Mouse (Mus musculus) liver, embryonic 14.5 days (tissue): ENCODE results near the gene Irx6. TPM values are rescaled to one million over a fixed set of nuclear protein-coding genes. Genes with fewer than 3 reads are reported as not detected.

Source experiments
- ATAC-seq: fragments of 200-750 bp; cut with Nextera tagmentation; 2 replicates; pipeline ENCODE4 v1.8.0; 2017; ENCODE audit warnings: moderate number of reproducible peaks, mild to moderate bottlenecking, moderate library complexity; ENCODE audit not compliant: insufficient read depth
- DNase-seq, 3 experiments: peaks; one replicate each; pipeline ENCODE4 v3.0.0-alpha.2; 2012 to 2013; ENCODE audit warnings: low read depth in 3 of 3, low spot score in 3 of 3
- H3K27ac ChIP-seq: fragments of 300-500 bp; sonication (generic); 2 replicates; pipeline ENCODE4 v1.5.1; 2014; ENCODE audit warnings: moderate library complexity, mild to moderate bottlenecking, control low read depth, inconsistent platforms
- H3K27me3 ChIP-seq: fragments of 300-500 bp; sonication (generic); 2 replicates; pipeline ENCODE4 v1.6.1; 2014; ENCODE audit warnings: mild to moderate bottlenecking, low read length, moderate library complexity; ENCODE audit not compliant: control insufficient read depth, insufficient read depth
- H3K36me3 ChIP-seq: fragments of 300-500 bp; sonication (generic); replicated peaks from 2 replicates; pipeline ENCODE4 v1.6.1; 2014; ENCODE audit warnings: low read depth; ENCODE audit not compliant: control insufficient read depth, insufficient read depth
- H3K4me1 ChIP-seq, 2 experiments: fragments of 200-500 bp in 1 of 2; fragments of 300-500 bp in 1 of 2; sonication (generic) in 1 of 2; replicated peaks; 2 replicates each; pipeline ENCODE4 v1.6.1; 2012 to 2014; ENCODE audit warnings: antibody characterized with exemption in 1 of 2, inconsistent platforms in 1 of 2, low read length in 1 of 2; ENCODE audit not compliant: control insufficient read depth in 2 of 2, insufficient read depth in 2 of 2
- H3K4me2 ChIP-seq: fragments of 300-500 bp; sonication (generic); 2 replicates; pipeline ENCODE4 v1.6.1; 2014; ENCODE audit warnings: low read depth, mild to moderate bottlenecking, control low read depth, moderate library complexity
- H3K4me3 ChIP-seq, 2 experiments: fragments of 200-500 bp in 1 of 2; fragments of 300-500 bp in 1 of 2; sonication (generic) in 1 of 2; 2 replicates each; pipeline ENCODE4 v1.5.1; 2012 to 2014; ENCODE audit warnings: low read depth in 2 of 2, low read length in 2 of 2, mild to moderate bottlenecking in 2 of 2, control low read depth in 1 of 2, inconsistent platforms in 1 of 2, moderate library complexity in 1 of 2; ENCODE audit not compliant: insufficient read depth in 1 of 2
- H3K9ac ChIP-seq: fragments of 300-500 bp; sonication (generic); replicated peaks from 2 replicates; pipeline ENCODE4 v1.6.1; 2014; ENCODE audit warnings: mild to moderate bottlenecking, control low read depth, moderate library complexity
- H3K9me3 ChIP-seq: fragments of 300-500 bp; sonication (generic); 2 replicates; pipeline ENCODE4 v1.6.1; 2016; ENCODE audit warnings: low read length, mixed read lengths; ENCODE audit not compliant: control insufficient read depth
- CTCF ChIP-seq: IDR thresholded peaks from 2 replicates; pipeline ENCODE4 v1.5.1; 2016; ENCODE audit warnings: antibody characterized with exemption, low read depth, control low read depth
- EP300 ChIP-seq: IDR thresholded peaks from 2 replicates; pipeline ENCODE4 v1.6.1; 2016; ENCODE audit warnings: antibody characterized with exemption, low read depth
- WGBS: fragments of 180-500 bp; shearing (Covaris S2); extraction: QIAGEN DNeasy Blood & Tissue Kit; methylation state at CpG from one replicate; pipeline ENCODE4 v1.1.7; 2014; ENCODE audit not compliant: insufficient replicate concordance; 5-methylcytosine and 5-hydroxymethylcytosine counted together
- polyA plus RNA-seq, 2 experiments: library from polyadenylated mRNA; depleted of rRNA in 1 of 2; stranded (reverse) in 1 of 2; unstranded in 1 of 2; fragments of >200 nt; fragmentation: Nextera tagmentation in 1 of 2; extraction: Ambion mirVana in 1 of 2; gene quantifications; 2 replicates each; pipeline versions ENCODE4 v1.2.1 to v1.2.3; 2012 to 2014

The Irx6 gene
- polyA plus RNA-seq, 2 experiments = 0.02 TPM; not detected in 1

DNA sequence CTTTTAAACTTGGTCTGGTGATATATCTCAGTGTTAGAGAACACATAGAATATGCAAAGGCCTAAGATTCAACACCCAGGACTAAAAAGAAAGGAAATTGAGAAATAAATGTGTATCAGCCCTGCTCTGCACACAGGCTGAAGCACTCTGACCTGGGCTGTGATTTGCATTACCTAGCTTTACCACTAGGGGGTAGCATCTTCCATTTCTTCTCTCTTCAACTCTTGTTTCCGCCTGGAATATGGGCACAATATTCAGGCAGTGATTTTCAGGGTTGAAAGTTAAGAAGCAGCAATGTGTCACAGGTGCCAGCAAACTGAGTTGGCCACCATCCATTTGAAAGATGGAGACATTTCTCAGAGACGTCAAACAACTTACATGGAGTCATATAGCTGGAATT is 27.5 kb upstream of the Irx6 start:
- Histone ChIP-seq H3K36me3 (no peaks in the 10 kb centered on the region), H3K4me3 (no peak overlapping the region), H3K9me3 (no peaks in the 10 kb centered on the region), H3K4me1 (no peaks in the 10 kb centered on the region), H3K27ac (no peak overlapping the region), H3K9ac (no peak overlapping the region), H3K27me3 (no peaks in the 10 kb centered on the region), H3K4me2 (no peak overlapping the region)
- WGBS = 46% methylated on average over 2 of the region's 2 CpGs
- no peak for ATAC-seq
- peak in 1 of 3 experiments; percentile 0 for DNase-seq
- TF ChIP-seq CTCF = peak; percentile 68
- no peak for TF ChIP-seq EP300

- no peak overlapping the region for H3K4me3 ChIP-seq
- H3K27me3 ChIP-seq = no peaks in the 10 kb centered on the region
- DNase-seq (no peak), ATAC-seq (no peak)
- no peaks in the 10 kb centered on the region for H3K36me3 ChIP-seq
- no peak overlapping the region for H3K9ac ChIP-seq
- H3K9me3 ChIP-seq = no peaks in the 10 kb centered on the region
- no peaks in the 10 kb centered on the region for H3K4me1 ChIP-seq
- TF ChIP-seq CTCF (no peak), EP300 (no peak)
- H3K4me2 ChIP-seq = no peak overlapping the region
- H3K27ac ChIP-seq = no peak overlapping the region
- WGBS = 56% methylated on average over 4 of the region's 4 CpGs
These were observed 9.9 kb upstream of the Irx6 start for GRCm38 (mm10) chr8:92664207-92664606.

DNA sequence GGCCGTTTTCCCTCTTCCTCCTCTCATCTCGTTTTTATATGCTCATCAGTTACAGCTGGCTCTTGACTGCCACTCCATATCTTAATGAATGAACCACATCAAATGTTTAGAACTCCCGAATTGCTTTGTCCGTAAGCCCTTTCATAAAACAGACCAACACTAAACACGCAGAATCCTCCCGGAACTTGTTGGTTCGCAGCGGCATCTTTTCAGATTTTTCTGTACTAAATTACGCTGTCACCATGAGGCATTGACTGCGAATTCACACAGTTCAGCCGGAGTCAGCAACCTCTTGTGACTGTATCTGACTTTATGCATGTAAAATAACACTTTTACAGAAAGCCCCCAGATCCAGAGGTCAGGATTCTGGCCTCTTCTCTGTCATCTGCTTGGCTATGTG is 3.9 kb upstream of the Irx6 start:
- Histone ChIP-seq H3K9ac (no peak overlapping the region), H3K9me3 (no peaks in the 10 kb centered on the region), H3K27ac (no peak overlapping the region), H3K27me3 (peaks cover 20% of the 10 kb centered on the region), H3K4me1 (no peaks in the 10 kb centered on the region), H3K36me3 (no peaks in the 10 kb centered on the region), H3K4me2 (no peak overlapping the region), H3K4me3 (no peak overlapping the region)
- DNase-seq (no peak), ATAC-seq (no peak)
- TF ChIP-seq CTCF (no peak), EP300 (no peak)
- 63% methylated on average over 11 of the region's 11 CpGs for WGBS

DNA sequence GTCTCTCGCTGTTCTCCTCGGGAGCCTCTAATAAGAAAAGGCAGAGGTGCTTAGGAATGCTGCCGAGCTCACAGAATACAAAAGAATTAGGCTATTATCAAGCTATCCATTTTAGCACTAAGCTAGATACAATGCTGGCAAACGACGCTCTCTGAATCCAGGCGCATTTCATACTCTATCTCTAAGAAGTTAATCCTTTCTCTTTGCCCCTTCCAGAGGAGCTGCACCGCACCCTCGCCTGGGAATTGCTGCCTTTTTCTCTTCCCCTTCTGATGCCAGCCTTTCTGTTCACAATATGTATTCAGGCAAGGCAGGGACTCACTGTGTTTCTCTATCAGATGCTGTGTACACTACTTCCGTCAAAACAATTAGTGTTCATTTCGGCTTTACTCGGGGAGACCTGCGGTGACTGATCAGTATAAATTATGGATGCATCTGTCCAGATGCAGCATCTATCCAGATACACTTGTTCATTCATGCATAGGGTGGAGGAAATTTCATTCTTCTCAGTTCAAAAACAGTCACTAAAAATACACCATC is 3.4 kb upstream of the Irx6 start:
- 57% methylated on average over 12 of the region's 12 CpGs for WGBS
- DNase-seq = no peak
- TF ChIP-seq EP300 = no peak
- no peak for TF ChIP-seq CTCF
- Histone ChIP-seq H3K9ac (no peak overlapping the region), H3K36me3 (no peaks in the 10 kb centered on the region), H3K27me3 (peaks cover 25% of the 10 kb centered on the region), H3K9me3 (no peaks in the 10 kb centered on the region), H3K4me1 (no peaks in the 10 kb centered on the region), H3K4me2 (no peak overlapping the region), H3K27ac (no peak overlapping the region), H3K4me3 (no peak overlapping the region)
- ATAC-seq = no peak

DNA sequence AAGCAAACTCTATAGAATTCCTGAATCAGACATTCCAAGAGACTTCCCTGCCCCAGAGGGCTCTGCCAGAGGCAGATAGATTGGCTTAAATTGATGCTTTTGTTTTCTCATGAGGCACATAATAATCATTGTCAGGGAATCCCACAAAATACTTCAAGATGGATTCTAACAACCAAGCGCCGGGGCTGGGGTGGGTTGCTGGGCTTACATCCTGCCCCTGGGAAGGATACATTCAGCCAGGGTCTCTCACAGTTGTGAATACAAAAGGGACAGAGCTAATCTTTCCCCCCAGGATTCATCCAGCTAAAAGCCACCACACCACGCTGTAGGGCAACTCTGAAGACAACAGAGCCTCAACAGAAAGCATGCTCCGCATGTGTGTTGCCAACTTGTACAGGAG is 2.2 kb upstream of the Irx6 start:
- no peak for TF ChIP-seq CTCF
- TF ChIP-seq EP300 = no peak
- no peak overlapping the region for H3K27ac ChIP-seq
- 64% methylated on average over 4 of the region's 4 CpGs for WGBS
- H3K9ac ChIP-seq = no peak overlapping the region
- H3K9me3 ChIP-seq = no peaks in the 10 kb centered on the region
- no peaks in the 10 kb centered on the region for H3K4me1 ChIP-seq
- no peak overlapping the region for H3K4me2 ChIP-seq
- H3K4me3 ChIP-seq = no peak overlapping the region
- DNase-seq (no peak), ATAC-seq (no peak)
- peaks cover 25% of the 10 kb centered on the region for H3K27me3 ChIP-seq
- H3K36me3 ChIP-seq = no peaks in the 10 kb centered on the region

DNA sequence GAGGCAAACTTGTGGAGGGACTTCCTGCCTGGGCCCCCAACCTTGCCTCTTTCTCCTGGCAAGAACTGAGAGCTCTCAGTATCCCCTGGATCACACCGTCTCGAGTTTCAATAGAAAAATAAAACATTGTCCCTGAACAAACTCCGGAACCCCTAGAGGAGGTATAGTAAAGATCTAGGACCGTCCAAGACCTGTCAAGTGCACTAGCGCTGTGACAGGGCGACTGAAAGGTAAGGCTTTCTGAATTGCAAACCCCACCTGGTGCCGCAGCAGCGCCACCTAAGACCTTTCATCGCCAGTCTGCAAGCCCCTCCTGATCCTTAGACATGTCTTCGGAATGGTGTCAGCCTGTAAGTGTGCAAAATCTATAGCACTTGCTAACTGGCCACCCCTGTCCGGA is 987 bp upstream of the Irx6 start:
- ATAC-seq (no peak), DNase-seq (no peak)
- Histone ChIP-seq H3K9ac (no peak overlapping the region), H3K27ac (no peak overlapping the region), H3K4me1 (no peaks in the 10 kb centered on the region), H3K4me3 (no peak overlapping the region), H3K9me3 (no peaks in the 10 kb centered on the region), H3K36me3 (no peaks in the 10 kb centered on the region), H3K4me2 (no peak overlapping the region), H3K27me3 (peaks cover 29% of the 10 kb centered on the region)
- WGBS = 6% methylated on average over 11 of the region's 11 CpGs
- TF ChIP-seq CTCF = no peak
- TF ChIP-seq EP300 = no peak
